Mouse (Mus musculus): Measurements from ENCODE around the gene Cyp4f14. TPM values are rescaled to one million over a fixed set of nuclear protein-coding genes. Genes with fewer than 3 reads are reported as not detected.
"Not testable (repeated sequence)": the region's sequence is repeated elsewhere in the genome, so short reads cannot be mapped to it uniquely, and the experiment has no call there.

Gene Cyp4f14
- total RNA-seq, 2 experiments from 2014 or later = 4.3 to 5.5 TPM

- no peak for DNase-seq (ENCODE audit: low spot score in 2 of 2)
Measured at GRCm38 (mm10) chr17:32893901-32894300, 23.2 kb downstream of the Cyp4f14 start.

GRCm38 (mm10) chr17:32891239-32892180 lies 25.6 kb downstream of the Cyp4f14 start, which contains the start of gene Zfp870:
TSS of gene Zfp870 (minus strand) at chr17:32891642.
- DNase-seq (ENCODE audit: low spot score in 2 of 2) = peak; percentile 81 to 95

GRCm38 (mm10) chr17:32890852-32891238 lies 26.3 kb downstream of the Cyp4f14 start:
- no peak for DNase-seq (ENCODE audit: low spot score in 2 of 2)

GRCm38 (mm10) chr17:32889611-32890010 lies 27.5 kb downstream of the Cyp4f14 start:
- no peak for DNase-seq (ENCODE audit: low spot score in 2 of 2)

- DNase-seq (ENCODE audit: low spot score in 2 of 2) = no peak
Measured at GRCm38 (mm10) chr17:32880320-32881218, 36.6 kb downstream of the Cyp4f14 start.

- no peak for DNase-seq (ENCODE audit: low spot score in 2 of 2)
Measured at GRCm38 (mm10) chr17:32878773-32879172, 38.4 kb downstream of the Cyp4f14 start.

GRCm38 (mm10) chr17:32877471-32878171 lies 39.5 kb downstream of the Cyp4f14 start:
- DNase-seq (ENCODE audit: low spot score in 2 of 2) = no peak

- no peak for DNase-seq (ENCODE audit: low spot score in 2 of 2)
Measured at GRCm38 (mm10) chr17:32872696-32873095, 44.4 kb downstream of the Cyp4f14 start.

GRCm38 (mm10) chr17:32872091-32872490 lies 45.1 kb downstream of the Cyp4f14 start:
- no peak for DNase-seq (ENCODE audit: low spot score in 2 of 2)

GRCm38 (mm10) chr17:32871483-32871882 lies 45.7 kb downstream of the Cyp4f14 start:
- DNase-seq (ENCODE audit: low spot score in 2 of 2) = no peak

GRCm38 (mm10) chr17:32867266-32867665 lies 49.9 kb downstream of the Cyp4f14 start:
- DNase-seq (ENCODE audit: low spot score in 2 of 2) = not testable (repeated sequence)

GRCm38 (mm10) chr17:32856713-32857112 lies 60.4 kb downstream of the Cyp4f14 start:
- DNase-seq (ENCODE audit: low spot score in 2 of 2) = not testable (repeated sequence)

Other genes with a start within 250 kb of the Cyp4f14 start
- 10 to 100 TPM; 18.9 to 19.8 TPM for gene Cyp4f15, start 231.7 kb downstream of the Cyp4f14 start, total RNA-seq (2021)
- 10 to 100 TPM; 83.4 to 88.4 TPM for gene Zfp871, start 129.1 kb downstream of the Cyp4f14 start, total RNA-seq (2021)
- 1 to 10 TPM; 4.7 to 5.3 TPM for gene Zfp811, start 107.4 kb downstream of the Cyp4f14 start, total RNA-seq (2021)
- 10 to 100 TPM; 26.6 to 30.7 TPM for gene Zfp799, start 87.1 kb downstream of the Cyp4f14 start, total RNA-seq (2021)
- 10 to 100 TPM in 1 of 2 experiments, 1 to 10 TPM in 1; 9.9 to 11.1 TPM for gene Zfp870, start 25.7 kb downstream of the Cyp4f14 start, total RNA-seq (2021)
- gene Cyp4f13, start 30.1 kb upstream of the Cyp4f14 start, total RNA-seq (2021) = 10 to 100 TPM; 20.9 to 23.1 TPM
- 1 to 10 TPM; 5.1 to 6.2 TPM for gene Zfp472, start 48.5 kb upstream of the Cyp4f14 start, total RNA-seq (2021)
- gene Zfp952, start 75.8 kb upstream of the Cyp4f14 start, total RNA-seq (2021) = 10 to 100 TPM; 17.0 to 19.3 TPM
- 10 to 100 TPM; 16.3 to 23.5 TPM for gene Zfp763, start 116.1 kb upstream of the Cyp4f14 start, total RNA-seq (2021)
- not detected for gene 4921501E09Rik, start 150.7 kb upstream of the Cyp4f14 start, total RNA-seq (2021)
- 10 to 100 TPM; 21.7 TPM for gene Zfp563, start 172.0 kb upstream of the Cyp4f14 start, total RNA-seq (2021)
- gene Morc2b, start 222.3 kb upstream of the Cyp4f14 start, total RNA-seq (2021) = 1 to 10 TPM; 3.6 to 3.7 TPM

All from layer of hippocampus, adult 18-20 months (tissue).